Mouse (Mus musculus): Measurements from ENCODE around the gene Chmp6.

The Chmp6 gene

GRCm38 (mm10) chr11:119937772-119938502 is 24.7 kb downstream of the Chmp6 start:
- DNase-seq (ENCODE audit: low spot score) = no peak

- no peak for DNase-seq (ENCODE audit: low spot score)
These were observed 26.0 kb downstream of the Chmp6 start for GRCm38 (mm10) chr11:119939073-119939710.

- no peak for DNase-seq (ENCODE audit: low spot score)
These were observed 26.5 kb downstream of the Chmp6 start for GRCm38 (mm10) chr11:119939711-119940106.

GRCm38 (mm10) chr11:119940142-119940541 is 26.9 kb downstream of the Chmp6 start:
- DNase-seq (ENCODE audit: low spot score) = no peak

GRCm38 (mm10) chr11:119941794-119942193 is 28.6 kb downstream of the Chmp6 start:
- DNase-seq (ENCODE audit: low spot score) = no peak

GRCm38 (mm10) chr11:119942201-119942726 is 29.0 kb downstream of the Chmp6 start:
- DNase-seq (ENCODE audit: low spot score) = no peak

- peak; percentile 91 for DNase-seq (ENCODE audit: low spot score)
These were observed 29.6 kb downstream of the Chmp6 start, which contains the start of gene Baiap2 for GRCm38 (mm10) chr11:119942727-119943427. TSS of gene Baiap2 (plus strand) at chr11:119942763.

- no peak for DNase-seq (ENCODE audit: low spot score)
These were observed 30.3 kb downstream of the Chmp6 start for GRCm38 (mm10) chr11:119943428-119943988.

- no peak for DNase-seq (ENCODE audit: low spot score)
These were observed 32.1 kb downstream of the Chmp6 start for GRCm38 (mm10) chr11:119945343-119945742.

- no peak for DNase-seq (ENCODE audit: low spot score)
These were observed 34.2 kb downstream of the Chmp6 start for GRCm38 (mm10) chr11:119947426-119947825.

- no peak for DNase-seq (ENCODE audit: low spot score)
These were observed 34.7 kb downstream of the Chmp6 start for GRCm38 (mm10) chr11:119947897-119948296.

GRCm38 (mm10) chr11:119948305-119948704 is 35.1 kb downstream of the Chmp6 start:
- no peak for DNase-seq (ENCODE audit: low spot score)

GRCm38 (mm10) chr11:119948803-119949202 is 35.6 kb downstream of the Chmp6 start:
- no peak for DNase-seq (ENCODE audit: low spot score)

- no peak for DNase-seq (ENCODE audit: low spot score)
These were observed 37.3 kb downstream of the Chmp6 start for GRCm38 (mm10) chr11:119950535-119950934.

GRCm38 (mm10) chr11:119951326-119951725 is 38.1 kb downstream of the Chmp6 start:
- no peak for DNase-seq (ENCODE audit: low spot score)

GRCm38 (mm10) chr11:119952429-119953224 is 39.4 kb downstream of the Chmp6 start:
- no peak for DNase-seq (ENCODE audit: low spot score)

GRCm38 (mm10) chr11:119954233-119954632 is 41.0 kb downstream of the Chmp6 start:
- DNase-seq (ENCODE audit: low spot score) = no peak

- DNase-seq (ENCODE audit: low spot score) = no peak
These were observed 41.6 kb downstream of the Chmp6 start for GRCm38 (mm10) chr11:119954749-119955337.

GRCm38 (mm10) chr11:119955432-119955831 is 42.2 kb downstream of the Chmp6 start:
- no peak for DNase-seq (ENCODE audit: low spot score)

GRCm38 (mm10) chr11:119956590-119956989 is 43.3 kb downstream of the Chmp6 start:
- DNase-seq (ENCODE audit: low spot score) = no peak

- no peak for DNase-seq (ENCODE audit: low spot score)
These were observed 45.6 kb downstream of the Chmp6 start for GRCm38 (mm10) chr11:119958856-119959255.
